Mouse (Mus musculus) cerebellum, adult 2 months (tissue): ENCODE results near the gene Skint1.

Experiments used
- CTCF ChIP-seq: fragments of 200-500 bp; IDR thresholded peaks from 2 replicates; pipeline ENCODE4 v1.5.1; 2011; ENCODE audit warnings: low read depth, mild to moderate bottlenecking, control low read depth, low read length, moderate library complexity, borderline replicate concordance; ENCODE audit not compliant: insufficient read depth
- POLR2A ChIP-seq: fragments of 200-500 bp; IDR thresholded peaks from 2 replicates; pipeline ENCODE4 v1.6.1; 2011; ENCODE audit warnings: low read length, control low read depth, borderline replicate concordance; ENCODE audit not compliant: insufficient read depth

GRCm38 (mm10) chr4:112071716-112072115 is 65.6 kb downstream of the Skint1 start, which contains the start of gene Skint4:
- TF ChIP-seq CTCF: no peak
- no peak for TF ChIP-seq POLR2A
